Mouse (Mus musculus): Measurements from ENCODE around the gene Zfp108. TPM values are rescaled to one million over a fixed set of nuclear protein-coding genes. Genes with fewer than 3 reads are reported as not detected.
A peak's percentile ranks its signal among the peaks of the same experiment; 100 is the strongest.
"Not testable (repeated sequence)": the region's sequence is repeated elsewhere in the genome, so short reads cannot be mapped to it uniquely, and the experiment has no call there.

The Zfp108 gene
- polyA plus RNA-seq, 1 experiment from 2014 or later: 5.4 TPM

GRCm38 (mm10) chr7:24268176-24269155, 13.9 kb downstream of the Zfp108 start:
- ATAC-seq (ENCODE audit: low FRiP score, low read depth): no peak
- Histone ChIP-seq H3K9me3 (no peaks in the 10 kb centered on the region), H3K4me1 (peaks cover 4% of the 10 kb centered on the region; the same call in 1 of the 2 replicates), H3K27me3 (no peaks in the 10 kb centered on the region), H3K27ac (no peak overlapping the region), H3K9ac (no peak overlapping the region), H3K4me2 (replicated peaks) (no peak overlapping the region), H3K4me3 (no peak overlapping the region), H3K36me3 (peaks cover 5% of the 10 kb centered on the region)
- 77% methylated on average over 24 of the region's 24 CpGs for WGBS

- 79% methylated on average over 3 of the region's 3 CpGs for WGBS
- Histone ChIP-seq H3K9ac (no peak overlapping the region), H3K4me2 (replicated peaks) (peak overlapping the region; percentile 78; the same call in 1 of the 2 replicates), H3K27me3 (no peaks in the 10 kb centered on the region), H3K27ac (no peak overlapping the region), H3K9me3 (no peaks in the 10 kb centered on the region), H3K4me3 (no peak overlapping the region), H3K36me3 (peaks cover 13% of the 10 kb centered on the region), H3K4me1 (peaks cover 4% of the 10 kb centered on the region; the same call in 1 of the 2 replicates)
- ATAC-seq (ENCODE audit: low FRiP score, low read depth): no peak
Observed at GRCm38 (mm10) chr7:24269256-24269655, 14.7 kb downstream of the Zfp108 start.

- Histone ChIP-seq H3K27me3 (no peaks in the 10 kb centered on the region), H3K4me3 (peak overlapping the region; percentile 64), H3K9ac (peak overlapping the region; percentile 82), H3K4me1 (peaks cover 4% of the 10 kb centered on the region; the same call in 1 of the 2 replicates), H3K4me2 (replicated peaks) (peak overlapping the region; percentile 78), H3K36me3 (peaks cover 18% of the 10 kb centered on the region), H3K27ac (no peak overlapping the region), H3K9me3 (no peaks in the 10 kb centered on the region)
- WGBS: 31% methylated on average over 7 of the region's 7 CpGs
- ATAC-seq (ENCODE audit: low FRiP score, low read depth): peak; percentile 46
Observed at GRCm38 (mm10) chr7:24269667-24270287, 15.2 kb downstream of the Zfp108 start.

GRCm38 (mm10) chr7:24270288-24270672, 15.7 kb downstream of the Zfp108 start, which contains the start of gene Zfp93:
Gene Zfp93 (plus strand): TSS chr7:24270420.
- Histone ChIP-seq H3K36me3 (peaks cover 23% of the 10 kb centered on the region), H3K4me1 (peaks cover 4% of the 10 kb centered on the region; the same call in 1 of the 2 replicates), H3K9ac (peak within 1 kb of the TSS; percentile 82), H3K4me3 (peak within 1 kb of the TSS; percentile 64), H3K9me3 (no peaks in the 10 kb centered on the region), H3K27ac (no peak within 1 kb of the TSS), H3K4me2 (replicated peaks) (peak within 1 kb of the TSS; percentile 78), H3K27me3 (no peaks in the 10 kb centered on the region)
- peak; percentile 94 for ATAC-seq (ENCODE audit: low FRiP score, low read depth)
- WGBS: 0% methylated on average over 12 of the region's 12 CpGs

GRCm38 (mm10) chr7:24271191-24271590, 16.6 kb downstream of the Zfp108 start:
- Histone ChIP-seq H3K9ac (no peak overlapping the region), H3K27me3 (no peaks in the 10 kb centered on the region), H3K4me3 (no peak overlapping the region), H3K9me3 (no peaks in the 10 kb centered on the region), H3K4me2 (replicated peaks) (peak overlapping the region; percentile 78; the same call in 1 of the 2 replicates), H3K27ac (no peak overlapping the region), H3K36me3 (peaks cover 29% of the 10 kb centered on the region), H3K4me1 (peaks cover 4% of the 10 kb centered on the region; the same call in 1 of the 2 replicates)
- no peak for ATAC-seq (ENCODE audit: low FRiP score, low read depth)
- WGBS: 93% methylated on average over 6 of the region's 6 CpGs

GRCm38 (mm10) chr7:24274456-24274855, 19.9 kb downstream of the Zfp108 start:
- peaks cover 38% of the 10 kb centered on the region for H3K36me3 ChIP-seq
- H3K27ac ChIP-seq: no peak overlapping the region
- no peak overlapping the region for H3K4me2 ChIP-seq (replicated peaks)
- no peak overlapping the region for H3K9ac ChIP-seq
- WGBS: 95% methylated on average over 4 of the region's 4 CpGs
- H3K4me3 ChIP-seq: no peak overlapping the region
- ATAC-seq (ENCODE audit: low FRiP score, low read depth): no peak
- no peaks in the 10 kb centered on the region for H3K27me3 ChIP-seq
- H3K4me1 ChIP-seq: peaks cover 4% of the 10 kb centered on the region; the same call in 1 of the 2 replicates
- H3K9me3 ChIP-seq: no peaks in the 10 kb centered on the region

- not testable (repeated sequence) for ATAC-seq (ENCODE audit: low FRiP score, low read depth); H3K4me3 ChIP-seq; H3K27me3 ChIP-seq; H3K27ac ChIP-seq; H3K9me3 ChIP-seq; H3K4me2 ChIP-seq (replicated peaks); H3K9ac ChIP-seq; H3K4me1 ChIP-seq
- WGBS: 85% methylated on average over 3 of the region's 3 CpGs
- peaks cover 34% of the 10 kb centered on the region for H3K36me3 ChIP-seq
Observed at GRCm38 (mm10) chr7:24278771-24279170, 24.2 kb downstream of the Zfp108 start.

GRCm38 (mm10) chr7:24280031-24280857, 25.6 kb downstream of the Zfp108 start:
- H3K9me3 ChIP-seq: no peaks in the 10 kb centered on the region

GRCm38 (mm10) chr7:24280858-24281145, 26.2 kb downstream of the Zfp108 start:
- H3K27ac ChIP-seq: no peak overlapping the region
- H3K9ac ChIP-seq: no peak overlapping the region
- 47% methylated on average over 4 of the region's 4 CpGs for WGBS
- no peaks in the 10 kb centered on the region for H3K4me1 ChIP-seq
- H3K36me3 ChIP-seq: peaks cover 14% of the 10 kb centered on the region
- H3K27me3 ChIP-seq: no peaks in the 10 kb centered on the region
- H3K4me3 ChIP-seq: no peak overlapping the region
- ATAC-seq (ENCODE audit: low FRiP score, low read depth): no peak
- no peaks in the 10 kb centered on the region for H3K9me3 ChIP-seq
- no peak overlapping the region for H3K4me2 ChIP-seq (replicated peaks)

More at GRCm38 (mm10) chr7:24280031-24280857, 25.6 kb downstream of the Zfp108 start:
- no peaks in the 10 kb centered on the region for H3K27me3 ChIP-seq
- WGBS: 53% methylated on average over 10 of the region's 10 CpGs
- H3K4me3 ChIP-seq: no peak overlapping the region
- H3K27ac ChIP-seq: no peak overlapping the region
- no peaks in the 10 kb centered on the region for H3K4me1 ChIP-seq
- H3K36me3 ChIP-seq: peaks cover 19% of the 10 kb centered on the region
- no peak for ATAC-seq (ENCODE audit: low FRiP score, low read depth)
- no peak overlapping the region for H3K9ac ChIP-seq
- H3K4me2 ChIP-seq (replicated peaks): no peak overlapping the region

GRCm38 (mm10) chr7:24286090-24286489, 31.5 kb downstream of the Zfp108 start:
- Histone ChIP-seq H3K4me3 (no peak overlapping the region), H3K9ac (no peak overlapping the region), H3K27ac (no peak overlapping the region), H3K4me2 (replicated peaks) (no peak overlapping the region), H3K27me3 (no peaks in the 10 kb centered on the region), H3K4me1 (no peaks in the 10 kb centered on the region), H3K36me3 (peaks cover 36% of the 10 kb centered on the region), H3K9me3 (peaks cover 12% of the 10 kb centered on the region; the same call in 1 of the 2 replicates)
- ATAC-seq (ENCODE audit: low FRiP score, low read depth): no peak
- 46% methylated on average over 4 of the region's 4 CpGs for WGBS

- Histone ChIP-seq H3K27me3 (no peaks in the 10 kb centered on the region), H3K9me3 (peaks cover 21% of the 10 kb centered on the region; the same call in 1 of the 2 replicates), H3K4me2 (replicated peaks) (no peak overlapping the region), H3K4me3 (no peak overlapping the region), H3K9ac (no peak overlapping the region), H3K27ac (no peak overlapping the region), H3K36me3 (peaks cover 44% of the 10 kb centered on the region), H3K4me1 (no peaks in the 10 kb centered on the region)
- WGBS: 81% methylated on average over 4 of the region's 4 CpGs
- no peak for ATAC-seq (ENCODE audit: low FRiP score, low read depth)
Observed at GRCm38 (mm10) chr7:24286916-24287315, 32.3 kb downstream of the Zfp108 start.

All from limb, embryonic 13.5 days (tissue).